Mouse (Mus musculus) forebrain, embryonic 16.5 days (tissue): ENCODE results near the gene Slc25a38. TPM values are rescaled to one million over a fixed set of nuclear protein-coding genes. Genes with fewer than 3 reads are reported as not detected.
"Not testable (repeated sequence)": the region's sequence is repeated elsewhere in the genome, so short reads cannot be mapped to it uniquely, and the experiment has no call there.

Experiments
- ATAC-seq: fragments of 200-750 bp; cut with Nextera tagmentation; 2 replicates; pipeline ENCODE4 v1.8.0; 2017; ENCODE audit warnings: mild to moderate bottlenecking, moderate library complexity
- H3K27ac ChIP-seq: fragments of 300-500 bp; sonication (generic); 2 replicates; pipeline ENCODE4 v1.5.1; 2014; ENCODE audit warnings: low read length, control low read depth
- H3K27me3 ChIP-seq: fragments of 300-500 bp; sonication (generic); replicated peaks from 2 replicates; pipeline ENCODE4 v1.6.1; 2014; ENCODE audit warnings: low read length; ENCODE audit not compliant: control insufficient read depth, insufficient read depth
- H3K36me3 ChIP-seq: fragments of 300-500 bp; sonication (generic); 2 replicates; pipeline ENCODE4 v1.6.1; 2014; ENCODE audit not compliant: control insufficient read depth, insufficient read depth
- H3K4me1 ChIP-seq: fragments of 300-500 bp; sonication (generic); replicated peaks from 2 replicates; pipeline ENCODE4 v1.6.1; 2014; ENCODE audit warnings: low read length; ENCODE audit not compliant: control insufficient read depth, insufficient read depth
- H3K4me2 ChIP-seq: fragments of 300-500 bp; sonication (generic); 2 replicates; pipeline ENCODE4 v1.6.1; 2014; ENCODE audit warnings: mild to moderate bottlenecking, low read length, control low read depth
- H3K4me3 ChIP-seq: fragments of 300-500 bp; sonication (generic); replicated peaks from 2 replicates; pipeline ENCODE4 v1.5.1; 2014; ENCODE audit warnings: mild to moderate bottlenecking, low read length, control low read depth
- H3K9ac ChIP-seq: fragments of 300-500 bp; sonication (generic); replicated peaks from 2 replicates; pipeline ENCODE4 v1.6.1; 2014; ENCODE audit warnings: low read depth, low read length, control low read depth
- H3K9me3 ChIP-seq: fragments of 300-500 bp; sonication (generic); 2 replicates; pipeline ENCODE4 v1.6.1; 2016; ENCODE audit warnings: low read length; ENCODE audit not compliant: control insufficient read depth
- WGBS: fragments of 180-500 bp; shearing (Covaris S2); extraction: QIAGEN DNeasy Blood & Tissue Kit; methylation state at CpG from one replicate; pipeline ENCODE4 v1.1.7; 2014; 5-methylcytosine and 5-hydroxymethylcytosine counted together
- polyA plus RNA-seq: library from polyadenylated mRNA; unstranded; fragments of >200 nt; fragmentation: Nextera tagmentation; extraction: Ambion mirVana; gene quantifications from 2 replicates; pipeline ENCODE4 v1.2.1, GENCODE M21; 2015

The Slc25a38 gene
- polyA plus RNA-seq, 1 experiment from 2014 or later: 37.5 TPM

- peaks cover 2% of the 10 kb centered on the region; the same call in 1 of the 2 replicates for H3K9me3 ChIP-seq
- H3K4me3 ChIP-seq: no peak within 1 kb of the TSS
- no peak within 1 kb of the TSS for H3K27ac ChIP-seq
- H3K9ac ChIP-seq: no peak within 1 kb of the TSS
- WGBS: 74% methylated on average over 5 of the region's 5 CpGs
- H3K4me1 ChIP-seq: no peaks in the 10 kb centered on the region
- ATAC-seq: no peak
- H3K4me2 ChIP-seq: no peak within 1 kb of the TSS
- no peaks in the 10 kb centered on the region for H3K27me3 ChIP-seq
- H3K36me3 ChIP-seq: no peaks in the 10 kb centered on the region
Observed at GRCm38 (mm10) chr9:120091696-120092238, 18.4 kb upstream of the Slc25a38 start, which contains the start of gene Ccr8. Ccr8 (plus strand) TSS chr9:120092114.

- Histone ChIP-seq H3K4me3 (no peak overlapping the region), H3K27me3 (no peaks in the 10 kb centered on the region), H3K27ac (no peak overlapping the region), H3K4me2 (no peak overlapping the region), H3K9me3 (peaks cover 2% of the 10 kb centered on the region; the same call in 1 of the 2 replicates), H3K9ac (no peak overlapping the region), H3K4me1 (no peaks in the 10 kb centered on the region), H3K36me3 (no peaks in the 10 kb centered on the region)
- 92% methylated on average over 13 of the region's 13 CpGs for WGBS
- ATAC-seq: no peak
Observed at GRCm38 (mm10) chr9:120093701-120094100, 16.5 kb upstream of the Slc25a38 start.

- no peak overlapping the region for H3K9ac ChIP-seq
- no peaks in the 10 kb centered on the region for H3K27me3 ChIP-seq
- H3K36me3 ChIP-seq: no peaks in the 10 kb centered on the region
- no peaks in the 10 kb centered on the region for H3K4me1 ChIP-seq
- no peak overlapping the region for H3K4me2 ChIP-seq
- WGBS: 81% methylated on average over 7 of the region's 7 CpGs
- no peak overlapping the region for H3K4me3 ChIP-seq
- no peak for ATAC-seq
- no peaks in the 10 kb centered on the region for H3K9me3 ChIP-seq
- no peak overlapping the region for H3K27ac ChIP-seq
Observed at GRCm38 (mm10) chr9:120095886-120096285, 14.3 kb upstream of the Slc25a38 start.

DNA sequence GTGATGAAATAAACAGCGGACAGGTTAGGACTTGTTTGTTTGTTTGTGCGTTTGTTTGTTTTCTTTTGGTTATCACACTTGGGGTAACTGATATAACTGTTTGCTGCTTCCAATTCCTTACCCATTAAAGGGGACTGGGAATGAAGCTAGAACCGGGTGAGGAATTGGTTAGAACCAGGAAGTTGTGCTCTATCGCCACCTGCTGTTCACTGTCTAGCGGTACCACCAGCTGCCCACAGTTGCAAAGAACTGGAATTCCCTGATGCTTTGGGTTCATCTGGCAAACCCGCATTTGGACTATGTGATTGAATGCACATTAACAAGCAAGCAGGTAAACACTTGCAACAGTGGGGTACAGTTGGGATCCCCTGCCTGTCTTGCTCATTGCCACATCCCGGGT lies 11.5 kb upstream of the Slc25a38 start:
- H3K4me2 ChIP-seq: no peak overlapping the region
- no peaks in the 10 kb centered on the region for H3K36me3 ChIP-seq
- H3K9ac ChIP-seq: no peak overlapping the region
- H3K4me3 ChIP-seq: no peak overlapping the region
- no peak overlapping the region for H3K27ac ChIP-seq
- ATAC-seq: peak; percentile 54
- H3K4me1 ChIP-seq: no peaks in the 10 kb centered on the region
- WGBS: 20% methylated on average over 7 of the region's 7 CpGs
- no peaks in the 10 kb centered on the region for H3K9me3 ChIP-seq
- no peaks in the 10 kb centered on the region for H3K27me3 ChIP-seq

DNA sequence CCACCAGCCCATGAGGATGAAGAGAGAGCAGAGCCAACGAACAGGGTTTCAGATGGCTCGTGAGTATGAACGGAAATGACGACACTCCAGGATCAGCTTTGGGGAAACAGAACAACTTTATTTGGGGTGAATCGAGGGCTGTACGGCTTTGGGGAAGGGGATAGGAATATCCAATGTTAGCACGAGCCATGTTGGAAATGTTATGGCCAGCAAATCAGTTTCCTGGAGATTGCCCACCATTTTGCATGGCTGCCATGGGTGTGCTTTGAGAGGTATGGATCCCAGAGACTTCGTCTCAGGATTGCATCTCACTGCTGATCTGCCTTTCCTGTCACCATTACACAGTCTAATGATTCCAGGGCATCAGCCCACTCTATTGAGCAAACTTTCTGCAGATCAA lies 10.9 kb upstream of the Slc25a38 start:
- no peak overlapping the region for H3K4me3 ChIP-seq
- no peaks in the 10 kb centered on the region for H3K36me3 ChIP-seq
- no peaks in the 10 kb centered on the region for H3K27me3 ChIP-seq
- no peak for ATAC-seq
- no peak overlapping the region for H3K4me2 ChIP-seq
- H3K27ac ChIP-seq: no peak overlapping the region
- no peaks in the 10 kb centered on the region for H3K4me1 ChIP-seq
- no peaks in the 10 kb centered on the region for H3K9me3 ChIP-seq
- WGBS: 92% methylated on average over 8 of the region's 8 CpGs
- no peak overlapping the region for H3K9ac ChIP-seq

GRCm38 (mm10) chr9:120101165-120101564 lies 9.0 kb upstream of the Slc25a38 start:
- Histone ChIP-seq H3K4me1 (no peaks in the 10 kb centered on the region), H3K27ac (no peak overlapping the region), H3K9me3 (no peaks in the 10 kb centered on the region), H3K27me3 (no peaks in the 10 kb centered on the region), H3K4me2 (no peak overlapping the region), H3K36me3 (no peaks in the 10 kb centered on the region), H3K4me3 (no peak overlapping the region), H3K9ac (no peak overlapping the region)
- ATAC-seq: no peak
- 100% methylated on average over 2 of the region's 2 CpGs for WGBS

- not testable (repeated sequence) for ATAC-seq, H3K4me3 ChIP-seq, H3K9me3 ChIP-seq, H3K4me2 ChIP-seq, H3K4me1 ChIP-seq, H3K27me3 ChIP-seq, H3K27ac ChIP-seq, H3K9ac ChIP-seq, H3K36me3 ChIP-seq
- WGBS: 94% methylated on average over 12 of the region's 12 CpGs
Observed at GRCm38 (mm10) chr9:120108953-120109352, 1.2 kb upstream of the Slc25a38 start.

DNA sequence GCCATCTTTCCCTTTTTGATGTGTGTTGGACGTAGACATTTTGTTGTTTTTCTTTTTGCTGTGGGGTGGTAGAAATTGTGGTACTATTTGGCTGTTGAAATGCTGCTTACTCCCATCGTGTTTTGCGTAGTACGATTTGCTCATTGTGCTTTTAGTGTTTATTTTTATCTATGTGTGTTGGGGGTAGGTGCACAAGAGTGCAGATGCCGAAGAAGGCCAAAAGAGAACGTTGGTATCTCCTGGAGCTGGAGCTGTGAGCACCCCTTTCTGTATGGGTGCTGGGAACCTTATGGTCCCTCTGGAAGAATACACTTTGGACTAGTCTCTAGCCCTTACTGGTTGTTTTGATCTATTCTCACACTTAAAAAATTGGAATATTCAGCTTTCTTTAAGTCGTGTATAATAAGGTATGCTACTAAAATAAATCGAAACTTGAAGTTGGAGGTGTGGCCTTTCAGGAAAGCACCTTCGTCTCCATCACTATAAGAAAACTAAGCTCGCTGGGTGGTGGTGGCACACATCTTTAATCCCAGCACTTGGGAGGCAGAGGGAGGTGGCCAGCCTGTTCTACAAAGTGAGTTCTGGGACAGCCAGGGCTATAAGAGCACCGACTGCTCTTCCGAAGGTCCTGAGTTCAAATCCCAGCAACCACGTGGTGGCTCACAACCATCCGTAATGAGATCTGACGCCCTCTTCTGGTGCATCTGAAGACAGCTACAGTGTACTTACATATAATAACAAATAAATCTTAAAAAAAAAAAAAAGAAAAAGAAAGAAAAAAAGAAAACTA lies 1.2 kb downstream of the Slc25a38 start:
- no peaks in the 10 kb centered on the region for H3K9me3 ChIP-seq
- peaks cover 4% of the 10 kb centered on the region for H3K4me1 ChIP-seq
- 78% methylated on average over 15 of the region's 15 CpGs for WGBS
- peak overlapping the region; percentile 5; the same call in 1 of the 2 replicates for H3K9ac ChIP-seq
- H3K27ac ChIP-seq: peak overlapping the region; percentile 98
- H3K27me3 ChIP-seq: no peaks in the 10 kb centered on the region
- no peaks in the 10 kb centered on the region for H3K36me3 ChIP-seq
- H3K4me3 ChIP-seq: peak overlapping the region; percentile 99
- no peak for ATAC-seq
- H3K4me2 ChIP-seq: peak overlapping the region; percentile 58

GRCm38 (mm10) chr9:120112472-120112871 lies 2.3 kb downstream of the Slc25a38 start:
- Histone ChIP-seq H3K4me2 (no peak overlapping the region), H3K27me3 (no peaks in the 10 kb centered on the region), H3K9ac (no peak overlapping the region), H3K36me3 (no peaks in the 10 kb centered on the region), H3K4me3 (no peak overlapping the region), H3K9me3 (no peaks in the 10 kb centered on the region), H3K27ac (no peak overlapping the region), H3K4me1 (peaks cover 4% of the 10 kb centered on the region)
- no peak for ATAC-seq
- WGBS: 93% methylated on average over 6 of the region's 6 CpGs
